Mouse (Mus musculus) midbrain, embryonic 13.5 days (tissue): ENCODE data around the gene Ndel1. TPM values are rescaled to one million over a fixed set of nuclear protein-coding genes. Genes with fewer than 3 reads are reported as not detected.

Source experiments
- ATAC-seq: fragments of 200-750 bp; cut with Nextera tagmentation; 2 replicates; pipeline ENCODE4 v1.8.0; 2017; ENCODE audit warnings: mild to moderate bottlenecking, moderate TSS enrichment, moderate library complexity
- H3K27ac ChIP-seq: fragments of 300-500 bp; sonication (generic); 2 replicates; pipeline ENCODE4 v1.5.1; 2015; ENCODE audit warnings: inconsistent platforms, mild to moderate bottlenecking, moderate library complexity
- H3K27me3 ChIP-seq: fragments of 300-500 bp; sonication (generic); 2 replicates; pipeline ENCODE4 v1.6.1; 2015; ENCODE audit warnings: mild to moderate bottlenecking, inconsistent platforms
- H3K36me3 ChIP-seq: fragments of 300-500 bp; sonication (generic); 2 replicates; pipeline ENCODE4 v1.6.1; 2015; ENCODE audit warnings: mild to moderate bottlenecking, inconsistent platforms
- H3K4me1 ChIP-seq: fragments of 300-500 bp; sonication (generic); replicated peaks from 2 replicates; pipeline ENCODE4 v1.6.1; 2015; ENCODE audit warnings: inconsistent platforms
- H3K4me2 ChIP-seq: fragments of 300-500 bp; sonication (generic); replicated peaks from 2 replicates; pipeline ENCODE4 v1.6.1; 2015; ENCODE audit warnings: moderate library complexity, mild to moderate bottlenecking, inconsistent platforms
- H3K4me3 ChIP-seq: fragments of 300-500 bp; sonication (generic); replicated peaks from 2 replicates; pipeline ENCODE4 v1.5.1; 2015; ENCODE audit warnings: mild to moderate bottlenecking, inconsistent platforms
- H3K9ac ChIP-seq: fragments of 300-500 bp; sonication (generic); replicated peaks from 2 replicates; pipeline ENCODE4 v1.6.1; 2015; ENCODE audit warnings: mild to moderate bottlenecking, inconsistent platforms
- H3K9me3 ChIP-seq: fragments of 300-500 bp; sonication (generic); 2 replicates; pipeline ENCODE4 v1.6.1; 2016; ENCODE audit warnings: mild to moderate bottlenecking, inconsistent platforms
- WGBS: fragments of 180-500 bp; shearing (Covaris S2); methylation state at CpG from one replicate; pipeline ENCODE4 v1.1.7; 2015; 5-methylcytosine and 5-hydroxymethylcytosine counted together
- polyA plus RNA-seq: library from polyadenylated mRNA; unstranded; fragments of >200 nt; fragmentation: Nextera tagmentation; extraction: Ambion mirVana; gene quantifications from 2 replicates; pipeline ENCODE4 v1.2.1, GENCODE M21; 2015

Gene Ndel1
- polyA plus RNA-seq, 1 experiment from 2014 or later = 79.9 TPM

DNA sequence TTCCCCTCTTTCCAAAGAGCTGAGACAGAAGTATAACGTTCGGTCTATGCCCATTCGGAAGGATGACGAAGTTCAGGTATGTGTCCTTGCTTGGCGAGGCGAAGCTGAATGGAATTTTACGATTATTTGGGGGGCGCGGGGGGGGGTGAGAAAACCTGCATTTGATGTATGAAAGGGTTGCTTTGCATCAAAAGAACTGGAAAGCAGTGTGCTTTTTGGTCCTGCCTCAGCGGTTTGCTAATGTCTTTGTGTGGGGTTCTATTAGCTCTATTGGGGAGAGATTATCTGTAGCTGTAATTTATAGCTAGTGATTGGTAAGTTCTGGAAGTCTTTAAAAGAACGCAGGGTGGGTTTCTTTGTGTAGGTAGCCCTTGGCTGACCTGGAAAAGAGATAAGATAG is 30.7 kb upstream of the Ndel1 start:
- peaks cover 45% of the 10 kb centered on the region for H3K36me3 ChIP-seq
- no peak overlapping the region for H3K27ac ChIP-seq
- no peak for ATAC-seq
- WGBS = 5% methylated on average over 11 of the region's 11 CpGs
- H3K27me3 ChIP-seq = peaks cover 10% of the 10 kb centered on the region; the same call in 1 of the 2 replicates
- peak overlapping the region; percentile 99 for H3K9ac ChIP-seq
- peak overlapping the region; percentile 82 for H3K4me2 ChIP-seq
- H3K9me3 ChIP-seq = no peaks in the 10 kb centered on the region
- H3K4me1 ChIP-seq = peaks cover 8% of the 10 kb centered on the region
- H3K4me3 ChIP-seq = peak overlapping the region; percentile 97

DNA sequence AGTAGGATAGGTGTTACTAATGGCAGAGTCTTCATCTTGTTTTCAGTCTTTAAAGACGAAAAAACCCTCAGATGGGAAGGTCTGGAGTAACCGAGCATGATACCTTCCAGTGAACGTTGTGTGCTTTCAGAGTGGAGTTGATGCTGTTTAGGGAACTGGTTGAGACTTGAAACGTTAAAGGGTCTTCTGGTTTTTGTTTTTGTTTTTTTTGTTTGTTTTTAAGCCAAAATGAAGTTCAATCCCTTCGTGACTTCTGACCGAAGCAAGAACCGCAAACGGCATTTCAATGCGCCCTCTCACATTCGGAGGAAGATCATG is 30.3 kb upstream of the Ndel1 start:
- H3K27ac ChIP-seq = peak overlapping the region; percentile 94
- H3K4me1 ChIP-seq = peaks cover 8% of the 10 kb centered on the region
- H3K4me3 ChIP-seq = peak overlapping the region; percentile 97
- WGBS = 2% methylated on average over 10 of the region's 10 CpGs
- no peak for ATAC-seq
- peak overlapping the region; percentile 99 for H3K9ac ChIP-seq
- no peaks in the 10 kb centered on the region for H3K9me3 ChIP-seq
- peaks cover 41% of the 10 kb centered on the region for H3K36me3 ChIP-seq
- peaks cover 10% of the 10 kb centered on the region; the same call in 1 of the 2 replicates for H3K27me3 ChIP-seq
- H3K4me2 ChIP-seq = peak overlapping the region; percentile 82

DNA sequence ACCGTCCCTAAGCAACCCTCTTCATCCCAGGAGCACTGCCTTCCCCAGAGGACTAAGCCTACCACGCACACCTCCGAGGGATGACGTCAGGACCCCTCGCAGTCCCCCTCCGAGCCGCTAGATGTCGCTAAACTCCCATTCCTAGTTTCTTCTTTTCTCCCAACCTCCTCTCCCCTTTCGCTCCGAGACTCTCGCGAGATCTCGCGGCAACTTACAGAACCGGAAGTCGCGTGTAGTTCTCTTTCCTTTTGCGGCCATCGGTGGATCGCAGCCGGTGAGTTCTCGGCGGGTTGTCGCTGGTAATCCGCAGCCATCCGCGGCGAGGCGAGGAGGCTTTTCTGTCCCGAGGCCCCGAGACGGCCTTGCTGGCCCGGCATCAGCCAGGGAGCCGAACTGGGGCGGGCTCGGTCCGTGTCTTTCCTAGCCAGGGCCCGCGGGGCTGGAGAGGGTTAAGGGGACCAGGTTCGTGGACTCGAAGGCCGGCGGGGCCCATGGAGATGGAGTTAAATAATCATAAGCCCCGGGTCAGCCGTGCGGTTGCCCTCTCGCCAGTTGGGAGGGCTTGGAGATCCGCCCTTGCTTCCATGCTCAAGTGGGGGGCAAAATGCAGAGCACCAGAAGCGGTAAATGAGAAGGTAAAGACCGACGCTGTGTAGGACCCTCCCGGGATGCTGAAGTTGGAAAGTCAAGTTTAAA is 29.8 kb upstream of the Ndel1 start, which contains the start of gene Rpl26:
Gene Rpl26, plus strand, starts transcription at position 233 of the 696 bp plus-strand sequence.
- H3K4me3 ChIP-seq = peak within 1 kb of the TSS; percentile 97
- under 1% methylated on average over 52 of the region's 52 CpGs for WGBS
- peak within 1 kb of the TSS; percentile 99 for H3K9ac ChIP-seq
- H3K36me3 ChIP-seq = peaks cover 36% of the 10 kb centered on the region
- H3K27ac ChIP-seq = peak within 1 kb of the TSS; percentile 94
- H3K9me3 ChIP-seq = no peaks in the 10 kb centered on the region
- H3K27me3 ChIP-seq = peaks cover 10% of the 10 kb centered on the region; the same call in 1 of the 2 replicates
- peak within 1 kb of the TSS; percentile 82 for H3K4me2 ChIP-seq
- peaks cover 8% of the 10 kb centered on the region for H3K4me1 ChIP-seq
- peak; percentile 94 for ATAC-seq

DNA sequence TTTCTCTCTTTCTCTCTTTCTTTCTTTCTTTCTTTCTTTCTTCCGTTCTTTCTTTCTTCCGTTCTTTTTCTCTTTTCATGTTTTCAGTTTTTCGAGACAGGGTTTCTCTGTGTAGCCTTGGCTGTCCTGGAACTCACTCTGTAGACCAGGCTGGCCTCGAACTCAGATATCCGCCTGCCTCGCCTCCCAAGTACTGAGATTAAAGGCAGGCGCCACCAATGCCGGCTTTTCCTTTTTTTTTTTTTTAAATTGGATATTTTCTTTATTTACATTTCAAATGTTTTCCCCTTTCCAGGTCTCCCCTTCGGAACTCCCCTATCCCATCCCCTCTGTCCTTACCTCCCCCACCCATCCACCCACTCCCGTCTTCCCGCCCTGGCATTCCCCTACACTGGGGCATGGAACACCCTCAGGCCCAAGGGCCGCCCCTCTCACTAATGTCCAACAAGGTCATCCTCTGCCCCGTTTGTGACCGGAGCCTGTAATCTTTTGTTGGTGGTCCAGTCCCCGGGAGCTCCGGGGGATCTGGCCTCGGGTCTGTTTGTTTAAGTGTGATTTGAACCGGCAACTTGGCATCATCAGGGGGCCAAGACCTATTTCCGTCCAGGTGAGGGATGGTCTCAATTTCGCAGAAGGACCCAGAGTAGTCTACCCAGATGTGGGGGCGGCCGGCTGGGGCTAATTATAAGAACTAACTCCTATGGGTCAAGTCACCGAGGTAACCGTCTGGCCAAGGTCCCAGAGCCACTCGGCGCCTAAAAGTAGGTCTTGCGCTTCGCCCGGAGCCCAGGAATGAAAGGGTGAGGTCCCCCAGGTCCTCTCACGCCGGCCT is 29.1 kb upstream of the Ndel1 start:
- peaks cover 8% of the 10 kb centered on the region for H3K4me1 ChIP-seq
- peaks cover 29% of the 10 kb centered on the region for H3K36me3 ChIP-seq
- peak overlapping the region; percentile 62 for H3K4me2 ChIP-seq
- H3K4me3 ChIP-seq = peak overlapping the region; percentile 97
- 29% methylated on average over 31 of the region's 31 CpGs for WGBS
- peaks cover 10% of the 10 kb centered on the region; the same call in 1 of the 2 replicates for H3K27me3 ChIP-seq
- H3K9me3 ChIP-seq = no peaks in the 10 kb centered on the region
- H3K9ac ChIP-seq = 0 out of 2 replicates have a peak overlapping the region, but pooled peaks have one; percentile 25
- H3K27ac ChIP-seq = no peak overlapping the region
- ATAC-seq = peak; percentile 34

DNA sequence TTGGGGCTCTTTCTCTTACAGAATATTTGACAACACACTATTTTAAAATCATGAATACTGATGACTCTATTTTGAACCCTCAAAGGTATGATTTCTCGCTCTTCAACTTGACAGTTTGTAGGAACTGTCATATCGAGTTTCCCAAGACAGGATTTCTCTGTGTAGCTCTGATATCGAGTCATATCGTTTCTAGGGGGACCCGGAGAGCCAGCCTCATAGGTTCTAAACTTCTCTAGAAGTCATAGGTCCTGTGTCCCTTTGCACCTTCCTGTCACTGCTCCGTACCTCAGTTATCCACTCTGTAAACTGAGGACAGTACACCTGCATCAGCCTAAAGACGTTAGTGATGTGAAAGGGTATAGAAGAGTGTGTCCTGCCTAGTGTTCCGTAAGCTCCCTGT is 28.2 kb upstream of the Ndel1 start:
- peaks cover 8% of the 10 kb centered on the region for H3K4me1 ChIP-seq
- no peak overlapping the region for H3K4me3 ChIP-seq
- 90% methylated on average over 8 of the region's 8 CpGs for WGBS
- no peaks in the 10 kb centered on the region for H3K9me3 ChIP-seq
- peaks cover 10% of the 10 kb centered on the region; the same call in 1 of the 2 replicates for H3K27me3 ChIP-seq
- no peak overlapping the region for H3K4me2 ChIP-seq
- peaks cover 20% of the 10 kb centered on the region for H3K36me3 ChIP-seq
- H3K9ac ChIP-seq = no peak overlapping the region
- H3K27ac ChIP-seq = no peak overlapping the region
- no peak for ATAC-seq

DNA sequence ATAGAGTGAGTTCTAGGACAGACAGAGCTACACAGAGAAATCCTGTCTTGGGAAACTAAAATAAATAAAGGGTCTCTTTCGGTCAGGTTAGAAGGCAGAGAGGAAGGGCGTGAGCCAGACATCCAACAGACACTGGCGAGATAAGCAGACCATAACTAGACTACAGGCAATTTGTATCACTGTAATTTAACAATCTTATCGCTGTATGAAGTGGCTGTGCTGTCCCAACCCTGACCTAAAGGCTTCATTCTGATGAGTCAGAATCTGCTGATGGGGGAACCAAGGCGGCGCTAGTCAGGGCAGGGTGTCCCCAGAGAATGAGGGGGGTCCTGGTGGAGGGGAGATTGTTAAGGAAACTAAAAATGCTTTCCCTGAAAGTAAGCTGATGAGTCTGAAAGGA is 27.1 kb upstream of the Ndel1 start:
- 95% methylated on average over 6 of the region's 6 CpGs for WGBS
- no peak overlapping the region for H3K4me2 ChIP-seq
- no peaks in the 10 kb centered on the region for H3K9me3 ChIP-seq
- H3K9ac ChIP-seq = no peak overlapping the region
- peaks cover 8% of the 10 kb centered on the region for H3K4me1 ChIP-seq
- H3K4me3 ChIP-seq = no peak overlapping the region
- H3K36me3 ChIP-seq = peaks cover 11% of the 10 kb centered on the region
- no peak for ATAC-seq
- H3K27me3 ChIP-seq = peaks cover 10% of the 10 kb centered on the region; the same call in 1 of the 2 replicates
- H3K27ac ChIP-seq = no peak overlapping the region

DNA sequence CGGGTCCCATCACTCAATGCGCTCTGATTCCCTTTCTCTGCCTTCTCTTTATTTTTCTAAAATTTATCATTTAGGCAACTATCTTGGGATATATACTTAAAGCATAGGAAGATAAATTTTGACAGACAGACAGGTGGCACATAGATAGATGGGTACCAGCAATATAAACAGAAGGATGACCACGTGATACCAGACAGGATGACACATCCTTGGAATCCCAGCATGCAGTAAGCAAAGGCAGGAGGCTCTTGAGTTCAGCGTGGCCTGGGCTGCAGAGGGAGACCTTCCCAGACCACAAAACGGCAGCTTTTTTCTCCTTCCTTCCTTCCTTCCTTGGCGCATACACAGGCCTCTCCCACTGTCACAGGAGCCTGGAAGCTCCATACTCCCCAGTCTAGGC is 26.2 kb upstream of the Ndel1 start:
- Histone ChIP-seq H3K27ac (no peak overlapping the region), H3K36me3 (peaks cover 1% of the 10 kb centered on the region), H3K4me2 (no peak overlapping the region), H3K4me1 (peaks cover 6% of the 10 kb centered on the region), H3K9me3 (no peaks in the 10 kb centered on the region), H3K27me3 (peaks cover 10% of the 10 kb centered on the region; the same call in 1 of the 2 replicates), H3K9ac (no peak overlapping the region), H3K4me3 (no peak overlapping the region)
- ATAC-seq = no peak
- WGBS = 73% methylated on average over 6 of the region's 6 CpGs

DNA sequence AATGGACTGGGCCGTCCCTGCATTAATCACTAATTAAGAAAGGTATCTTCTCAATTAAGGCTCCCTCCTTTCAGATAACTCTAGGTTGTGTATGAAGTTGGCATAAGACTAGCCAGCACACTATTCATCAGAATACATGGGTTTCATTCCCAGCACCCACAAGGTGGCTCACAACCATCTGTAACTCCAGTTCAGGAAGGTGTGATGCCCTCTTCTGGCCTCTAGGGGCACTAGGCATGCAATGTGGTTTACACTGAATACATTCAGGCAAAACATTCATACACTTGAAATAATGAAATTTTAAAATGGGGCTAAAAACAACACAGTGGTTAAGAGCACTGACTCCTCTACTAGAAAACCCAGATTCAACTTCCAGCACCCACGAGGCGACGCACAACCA is 25.5 kb upstream of the Ndel1 start:
- ATAC-seq = no peak
- Histone ChIP-seq H3K4me1 (no peaks in the 10 kb centered on the region), H3K36me3 (no peaks in the 10 kb centered on the region), H3K9ac (no peak overlapping the region), H3K27ac (no peak overlapping the region), H3K9me3 (no peaks in the 10 kb centered on the region), H3K4me2 (no peak overlapping the region), H3K4me3 (no peak overlapping the region), H3K27me3 (peaks cover 10% of the 10 kb centered on the region; the same call in 1 of the 2 replicates)
- 45% methylated on average over 4 of the region's 4 CpGs for WGBS

DNA sequence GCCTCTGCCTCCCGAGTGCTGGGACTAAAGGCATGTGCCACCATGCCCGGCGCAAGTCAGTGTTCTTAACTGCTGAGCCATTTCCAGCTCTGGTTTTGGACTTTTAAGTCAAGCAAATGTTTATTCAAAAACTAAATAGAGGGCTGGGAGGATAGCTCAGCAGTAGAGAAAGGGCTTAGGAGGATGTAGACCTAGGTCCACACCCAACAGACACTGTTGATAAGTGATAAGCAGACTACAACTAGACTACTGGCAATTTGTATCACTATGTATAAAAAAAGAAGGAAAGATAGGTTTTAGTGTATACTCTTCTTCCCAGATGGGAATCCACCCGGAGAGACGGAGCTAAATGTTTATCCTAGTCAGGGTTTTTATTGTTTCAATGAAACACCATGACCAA is 24.6 kb upstream of the Ndel1 start:
- no peak overlapping the region for H3K27ac ChIP-seq
- peaks cover 10% of the 10 kb centered on the region; the same call in 1 of the 2 replicates for H3K27me3 ChIP-seq
- H3K4me2 ChIP-seq = no peak overlapping the region
- ATAC-seq = no peak
- H3K9me3 ChIP-seq = no peaks in the 10 kb centered on the region
- H3K36me3 ChIP-seq = no peaks in the 10 kb centered on the region
- 95% methylated on average over 5 of the region's 5 CpGs for WGBS
- H3K4me3 ChIP-seq = no peak overlapping the region
- no peak overlapping the region for H3K9ac ChIP-seq
- no peaks in the 10 kb centered on the region for H3K4me1 ChIP-seq

DNA sequence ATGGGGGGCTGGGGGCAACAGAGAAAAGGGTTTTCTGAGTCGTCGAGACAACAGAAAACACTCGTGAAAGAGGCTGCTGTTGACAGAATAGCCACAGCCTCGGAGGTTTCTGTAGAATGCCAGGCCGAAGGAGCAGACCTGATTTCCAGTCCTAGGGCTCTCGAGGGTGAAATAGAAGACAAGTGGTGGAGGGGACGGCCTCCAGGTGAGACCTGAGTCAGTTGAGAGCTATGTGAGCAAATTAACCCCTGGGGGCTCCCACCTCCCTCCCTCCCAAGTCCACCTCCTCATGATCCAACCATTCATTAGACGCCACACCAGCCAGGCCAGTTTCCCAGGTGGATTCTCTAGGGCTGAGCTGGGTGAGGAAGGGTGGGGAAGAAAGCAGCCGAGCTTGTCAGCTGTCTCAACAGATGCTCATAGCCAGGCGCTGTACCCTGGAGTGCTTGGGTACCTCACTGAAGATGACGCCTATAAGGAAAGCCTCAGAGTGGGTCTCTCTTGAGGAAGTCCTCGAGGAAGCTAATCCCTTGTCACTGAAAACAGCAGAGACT is 22.3 kb upstream of the Ndel1 start:
- no peak overlapping the region for H3K4me3 ChIP-seq
- WGBS = 71% methylated on average over 12 of the region's 12 CpGs
- H3K27me3 ChIP-seq = peaks cover 2% of the 10 kb centered on the region; the same call in 1 of the 2 replicates
- no peaks in the 10 kb centered on the region for H3K4me1 ChIP-seq
- H3K4me2 ChIP-seq = no peak overlapping the region
- no peak overlapping the region for H3K27ac ChIP-seq
- H3K36me3 ChIP-seq = no peaks in the 10 kb centered on the region
- no peaks in the 10 kb centered on the region for H3K9me3 ChIP-seq
- ATAC-seq = no peak
- no peak overlapping the region for H3K9ac ChIP-seq

DNA sequence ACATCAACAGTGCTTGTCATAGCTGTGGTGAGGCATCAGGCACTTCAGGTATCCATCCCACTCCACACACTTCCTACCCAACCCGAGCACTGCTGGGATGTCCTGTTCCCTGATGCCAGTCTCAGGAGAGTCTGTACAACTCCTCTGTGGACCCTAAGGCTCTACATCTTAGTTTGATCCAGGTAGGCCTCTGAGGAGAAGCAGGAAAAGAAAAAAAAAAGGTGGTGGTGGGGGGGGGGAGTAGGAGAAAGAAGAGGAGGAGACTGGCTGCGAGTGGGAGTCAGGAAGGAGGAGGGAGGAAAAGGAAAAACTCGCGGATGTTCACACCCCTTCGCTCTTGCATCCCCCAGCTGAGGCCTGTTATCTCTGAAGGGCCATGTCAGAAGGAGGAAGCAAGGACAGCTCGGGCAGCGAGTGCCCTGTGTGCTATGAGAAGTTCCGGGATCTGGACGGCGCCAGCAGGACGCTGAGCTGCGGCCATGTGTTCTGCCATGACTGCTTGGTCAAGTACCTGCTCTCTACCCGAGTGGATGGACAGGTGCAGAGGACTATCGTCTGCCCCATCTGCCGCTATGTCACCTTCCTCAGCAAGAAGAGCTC is 20.7 kb upstream of the Ndel1 start:
- peak overlapping the region; percentile 29 for H3K9ac ChIP-seq
- no peaks in the 10 kb centered on the region for H3K36me3 ChIP-seq
- no peak overlapping the region for H3K4me2 ChIP-seq
- H3K27ac ChIP-seq = no peak overlapping the region
- ATAC-seq = no peak
- no peaks in the 10 kb centered on the region for H3K4me1 ChIP-seq
- WGBS = 84% methylated on average over 15 of the region's 15 CpGs
- no peak overlapping the region for H3K4me3 ChIP-seq
- H3K27me3 ChIP-seq = no peaks in the 10 kb centered on the region
- no peaks in the 10 kb centered on the region for H3K9me3 ChIP-seq

DNA sequence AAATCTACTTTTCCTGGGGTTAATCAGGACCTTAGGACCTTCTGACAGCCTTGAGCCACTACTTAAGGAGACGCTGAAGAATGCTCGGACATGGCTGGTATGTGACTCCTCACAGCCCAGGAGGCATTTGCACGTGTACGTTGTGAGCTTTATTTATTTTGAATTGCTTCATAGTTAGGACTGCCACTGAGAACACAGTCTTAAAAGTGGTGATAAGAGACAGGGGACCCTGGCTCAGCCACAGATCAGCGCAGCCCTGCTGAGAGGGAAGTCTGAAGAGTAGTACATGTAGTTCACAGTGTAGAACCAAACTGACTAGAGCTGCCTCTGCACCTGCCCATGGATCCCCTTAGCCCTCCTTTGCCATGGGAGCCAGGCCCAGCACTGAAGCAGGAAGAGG is 20.2 kb upstream of the Ndel1 start:
- no peaks in the 10 kb centered on the region for H3K27me3 ChIP-seq
- ATAC-seq = no peak
- no peak overlapping the region for H3K9ac ChIP-seq
- H3K4me3 ChIP-seq = no peak overlapping the region
- H3K9me3 ChIP-seq = no peaks in the 10 kb centered on the region
- WGBS = 90% methylated on average over 5 of the region's 5 CpGs
- no peak overlapping the region for H3K27ac ChIP-seq
- no peak overlapping the region for H3K4me2 ChIP-seq
- no peaks in the 10 kb centered on the region for H3K4me1 ChIP-seq
- no peaks in the 10 kb centered on the region for H3K36me3 ChIP-seq
